Mouse (Mus musculus) thymus, adult 2 months (tissue): ENCODE measurements at regions not wholly inside any gene's neighbourhood (a gene's known extent, or its start where the extent isn't known, plus 50 kb on each side); places are given as distances from the start of the nearest gene placed in this dataset.

Experiments used
- CTCF ChIP-seq: fragments of 200-500 bp; IDR thresholded peaks from 2 replicates; pipeline ENCODE4 v1.5.1; 2012; ENCODE audit warnings: mild to moderate bottlenecking, control low read depth, low read length, moderate library complexity, borderline replicate concordance; ENCODE audit not compliant: control insufficient read depth, poor library complexity, insufficient read depth; ENCODE audit errors: extremely low read depth
- POLR2A ChIP-seq: fragments of 200-500 bp; IDR thresholded peaks from 2 replicates; pipeline ENCODE4 v1.6.1; 2012; ENCODE audit warnings: mild to moderate bottlenecking, low read length, control low read depth, moderate library complexity; ENCODE audit not compliant: control insufficient read depth, poor library complexity, insufficient read depth; ENCODE audit errors: extremely low read depth

DNA sequence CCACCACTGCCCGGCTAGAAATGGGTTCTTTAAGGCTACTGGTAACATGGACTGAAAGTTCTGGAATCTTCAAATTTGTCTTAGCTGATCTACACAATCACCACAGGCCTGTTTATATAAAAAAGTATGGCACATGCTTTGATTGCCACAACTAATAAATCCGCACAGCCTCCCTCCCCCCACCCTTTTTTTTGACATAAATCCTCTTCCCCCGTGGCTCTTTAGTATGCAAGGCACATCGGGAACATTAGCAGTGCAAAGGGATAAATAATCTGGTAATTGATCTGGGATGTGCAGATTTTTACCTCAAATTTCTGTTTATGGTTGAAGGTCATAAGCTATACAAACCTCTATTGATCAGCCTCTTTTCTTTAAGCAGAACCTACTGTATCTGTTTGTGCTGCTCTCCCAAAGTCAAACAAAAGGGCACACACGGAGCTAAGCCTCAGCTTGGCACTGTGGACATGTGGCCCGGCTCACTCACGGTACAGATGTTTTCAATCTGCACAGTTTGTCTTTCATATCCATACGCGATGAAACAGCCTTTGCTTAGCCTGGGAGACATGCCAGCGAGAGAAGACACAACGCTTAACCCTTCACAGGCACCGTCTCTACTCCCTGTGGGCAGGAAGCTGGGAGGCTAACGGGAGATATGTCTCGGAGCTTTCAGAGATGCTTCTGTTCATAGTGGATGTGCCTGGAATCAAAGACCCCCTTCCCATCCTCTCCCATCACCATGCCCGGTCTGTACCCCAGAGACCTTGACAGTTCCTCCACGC is 235.3 kb upstream of the Maf start:
- no peak for TF ChIP-seq CTCF
- no peak for TF ChIP-seq POLR2A
